Mouse (Mus musculus) neural tube, embryonic 12.5 days (tissue): Measurements from ENCODE around the gene 1700017B05Rik. TPM values are rescaled to one million over a fixed set of nuclear protein-coding genes. Genes with fewer than 3 reads are reported as not detected.
"Not testable (repeated sequence)": the region's sequence is repeated elsewhere in the genome, so short reads cannot be mapped to it uniquely, and the experiment has no call there.

Source experiments
- ATAC-seq: fragments of 200-750 bp; cut with Nextera tagmentation; 2 replicates; pipeline ENCODE4 v1.8.0; 2017; ENCODE audit warnings: low read depth, mild to moderate bottlenecking, moderate TSS enrichment, moderate library complexity; ENCODE audit not compliant: low FRiP score
- H3K27ac ChIP-seq: fragments of 300-500 bp; sonication (generic); 2 replicates; pipeline ENCODE4 v1.5.1; 2016
- H3K27me3 ChIP-seq: fragments of 300-500 bp; sonication (generic); replicated peaks from 2 replicates; pipeline ENCODE4 v1.6.1; 2016; ENCODE audit warnings: mild to moderate bottlenecking
- H3K36me3 ChIP-seq: fragments of 300-500 bp; sonication (generic); 2 replicates; pipeline ENCODE4 v1.6.1; 2016; ENCODE audit warnings: mild to moderate bottlenecking
- H3K4me1 ChIP-seq: fragments of 300-500 bp; sonication (generic); 2 replicates; pipeline ENCODE4 v1.6.1; 2016
- H3K4me2 ChIP-seq: fragments of 300-500 bp; sonication (generic); replicated peaks from 2 replicates; pipeline ENCODE4 v1.6.1; 2016; ENCODE audit warnings: mild to moderate bottlenecking
- H3K4me3 ChIP-seq: fragments of 300-500 bp; sonication (generic); 2 replicates; pipeline ENCODE4 v1.5.1; 2016
- H3K9ac ChIP-seq: fragments of 300-500 bp; sonication (generic); 2 replicates; pipeline ENCODE4 v1.6.1; 2016; ENCODE audit warnings: mild to moderate bottlenecking
- H3K9me3 ChIP-seq: fragments of 300-500 bp; sonication (generic); 2 replicates; pipeline ENCODE4 v1.6.1; 2016; ENCODE audit warnings: mild to moderate bottlenecking
- WGBS: fragments of 180-500 bp; shearing (Covaris S2); methylation state at CpG from one replicate; pipeline ENCODE4 v1.1.7; 2016; 5-methylcytosine and 5-hydroxymethylcytosine counted together
- polyA plus RNA-seq: library from polyadenylated mRNA; unstranded; fragments of >200 nt; fragmentation: Nextera tagmentation; extraction: Ambion mirVana; gene quantifications from 2 replicates; pipeline ENCODE4 v1.2.1, GENCODE M21; 2016

Gene 1700017B05Rik
- 8.8 and 9.1 TPM in 2 replicates for polyA plus RNA-seq

DNA sequence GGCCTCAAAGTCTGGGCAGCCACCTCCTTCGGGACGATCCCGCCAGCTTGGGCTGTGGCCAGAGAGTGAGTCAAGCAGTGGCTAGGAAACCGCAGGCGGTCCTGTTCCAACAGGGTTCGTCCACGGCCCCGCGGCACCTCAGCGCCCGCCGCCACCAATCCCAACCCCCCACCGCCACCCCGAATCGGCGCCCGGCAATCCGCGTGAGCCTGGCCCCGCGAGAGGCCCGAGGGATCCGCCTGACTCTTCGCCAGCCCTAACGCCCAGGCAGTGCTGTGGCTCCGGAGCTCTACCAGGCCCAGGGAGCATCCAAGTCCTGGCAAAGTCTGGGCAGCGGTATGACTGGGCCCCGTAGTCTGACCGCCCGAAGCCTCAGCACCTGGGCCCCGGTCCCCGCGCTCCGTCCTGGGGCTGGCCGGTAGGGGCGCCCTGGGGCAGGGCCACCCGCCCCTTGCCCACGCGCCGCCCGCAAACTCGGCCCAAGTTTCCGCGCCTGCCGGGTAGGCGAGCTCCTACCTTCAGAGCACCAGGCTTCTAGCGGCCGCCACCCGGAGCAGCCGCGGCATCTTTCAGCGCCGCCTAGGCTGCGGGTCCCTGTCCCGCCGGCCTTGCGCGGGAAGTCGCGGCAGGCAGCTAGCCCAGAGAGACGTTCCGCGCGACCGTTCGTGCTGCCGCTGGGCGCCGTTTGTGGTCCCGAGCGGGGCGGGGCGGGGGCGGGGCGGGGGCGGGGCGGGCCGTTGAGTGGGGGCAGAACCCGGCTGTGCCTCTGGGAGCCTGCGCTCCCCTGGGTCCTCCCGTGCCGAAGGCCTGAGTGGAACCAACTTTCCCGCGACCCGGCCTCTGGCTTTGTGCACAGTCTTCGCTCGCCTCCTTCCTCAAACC lies at the start of gene 1700017B05Rik:
TSS of gene 1700017B05Rik (minus strand) at position 700 of the 882 bp plus-strand sequence.
- Histone ChIP-seq H3K9me3 (no peaks in the 10 kb centered on the region), H3K4me1 (peaks cover 19% of the 10 kb centered on the region), H3K9ac (peak within 1 kb of the TSS; percentile 72), H3K36me3 (peaks cover 15% of the 10 kb centered on the region), H3K4me3 (peak within 1 kb of the TSS; percentile 68), H3K27ac (no peak within 1 kb of the TSS), H3K4me2 (peak within 1 kb of the TSS; percentile 98), H3K27me3 (peaks cover 9% of the 10 kb centered on the region)
- ATAC-seq = peak; percentile 78
- WGBS = under 1% methylated on average over 87 of the region's 87 CpGs

DNA sequence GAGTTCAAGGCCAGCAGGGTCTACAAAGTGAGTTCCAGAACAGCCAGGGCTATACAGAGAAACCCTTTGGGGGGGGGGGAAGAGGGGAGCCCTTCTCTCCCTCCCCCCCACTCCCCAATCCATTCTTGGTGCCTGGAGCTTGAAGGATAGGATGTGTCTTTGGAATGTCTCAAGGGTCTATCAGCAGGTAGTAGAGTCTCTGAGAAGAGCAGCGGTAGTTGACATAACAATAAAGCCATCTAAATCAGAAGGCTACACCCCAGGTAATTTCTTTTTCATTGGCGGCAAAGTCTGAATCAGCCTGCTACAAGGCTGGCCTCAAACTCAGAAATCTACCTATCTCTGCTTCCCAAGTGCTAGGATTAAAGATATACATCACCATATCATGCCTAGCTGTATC lies 48.5 kb upstream of the 1700017B05Rik start:
- Histone ChIP-seq H3K36me3 (no peaks in the 10 kb centered on the region), H3K9me3 (no peaks in the 10 kb centered on the region), H3K27ac (no peak overlapping the region), H3K4me3 (no peak overlapping the region), H3K9ac (no peak overlapping the region), H3K4me2 (no peak overlapping the region), H3K27me3 (no peaks in the 10 kb centered on the region), H3K4me1 (no peaks in the 10 kb centered on the region)
- ATAC-seq = no peak
- WGBS = 87% methylated on average over 2 of the region's 2 CpGs

DNA sequence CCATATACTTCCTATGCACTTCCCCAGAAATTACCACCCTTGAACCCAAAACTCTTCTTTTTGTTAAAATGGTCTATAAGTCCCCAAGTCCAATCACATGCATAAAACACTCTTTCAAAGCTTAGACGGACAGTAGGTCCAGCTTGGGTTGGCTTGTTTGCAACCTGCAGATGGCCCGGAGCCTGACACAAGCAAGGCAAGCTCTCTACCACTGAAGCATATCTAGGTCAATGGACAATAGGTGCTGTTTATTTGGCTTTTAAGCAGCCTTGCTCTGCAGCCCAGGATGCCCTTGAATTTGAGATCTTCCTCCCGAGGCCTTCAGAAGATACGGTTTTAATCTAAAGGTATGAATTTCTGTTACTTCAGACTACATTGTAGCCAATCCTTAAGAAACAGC lies 46.9 kb upstream of the 1700017B05Rik start:
- 90% methylated on average over 4 of the region's 4 CpGs for WGBS
- ATAC-seq = no peak
- no peak overlapping the region for H3K4me3 ChIP-seq

DNA sequence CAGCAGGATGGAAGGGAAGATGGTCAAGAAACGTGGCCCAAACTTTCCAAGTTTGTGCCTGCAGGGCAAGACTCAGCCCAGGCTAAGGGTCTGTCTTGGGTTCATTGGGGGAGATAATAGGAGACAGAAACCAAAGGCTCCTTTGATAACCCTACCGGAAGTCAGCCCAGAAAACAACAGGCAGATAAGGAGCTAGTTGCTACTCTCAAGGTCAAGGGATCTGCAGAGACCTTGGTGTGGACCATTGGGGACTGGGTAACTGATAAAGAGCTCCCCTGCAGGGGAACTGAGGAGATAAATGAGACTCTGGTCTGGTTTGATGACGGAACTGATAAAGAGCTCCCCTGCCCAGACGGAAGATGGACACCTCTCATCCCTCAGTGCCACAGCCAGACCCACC lies 45.0 kb upstream of the 1700017B05Rik start:
- Histone ChIP-seq H3K9me3 (0 out of 2 replicates have a peak, but pooled peaks cover 4% of the 10 kb centered on the region), H3K9ac (no peak overlapping the region), H3K4me3 (no peak overlapping the region), H3K4me2 (no peak overlapping the region), H3K36me3 (no peaks in the 10 kb centered on the region), H3K27me3 (no peaks in the 10 kb centered on the region), H3K27ac (no peak overlapping the region), H3K4me1 (no peaks in the 10 kb centered on the region)
- 87% methylated on average over 4 of the region's 4 CpGs for WGBS
- ATAC-seq = no peak

More for the DNA sequence above, 46.9 kb upstream of the 1700017B05Rik start:
- H3K27me3 ChIP-seq = no peaks in the 10 kb centered on the region
- no peak overlapping the region for H3K9ac ChIP-seq
- no peak overlapping the region for H3K27ac ChIP-seq
- no peaks in the 10 kb centered on the region for H3K4me1 ChIP-seq
- no peak overlapping the region for H3K4me2 ChIP-seq
- no peaks in the 10 kb centered on the region for H3K36me3 ChIP-seq
- H3K9me3 ChIP-seq = 0 out of 2 replicates have a peak, but pooled peaks cover 4% of the 10 kb centered on the region

DNA sequence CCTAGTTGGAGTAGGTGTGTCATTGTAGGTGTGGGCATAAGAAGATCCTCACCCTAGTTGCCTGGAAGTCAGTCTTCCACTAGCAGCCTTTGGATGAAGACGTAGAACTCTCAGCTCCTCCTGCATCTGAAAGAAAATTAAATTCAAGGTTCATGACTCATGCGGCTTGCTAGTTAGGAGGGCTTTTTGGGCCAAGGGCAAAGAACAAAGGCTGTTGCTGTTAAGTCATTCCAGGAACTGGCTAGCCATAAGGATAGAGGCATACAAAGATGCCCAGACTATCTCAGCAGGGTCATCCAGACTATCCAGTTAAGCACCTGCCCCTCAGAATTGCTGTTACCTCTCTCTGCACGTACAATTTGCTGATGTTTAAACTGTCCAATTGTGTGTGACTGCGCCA lies 42.3 kb upstream of the 1700017B05Rik start:
- H3K4me3 ChIP-seq, H3K9me3 ChIP-seq, H3K4me1 ChIP-seq, H3K9ac ChIP-seq, H3K36me3 ChIP-seq, H3K27me3 ChIP-seq, H3K4me2 ChIP-seq, ATAC-seq, H3K27ac ChIP-seq: not testable (repeated sequence)
- 87% methylated on average over 4 of the region's 4 CpGs for WGBS

DNA sequence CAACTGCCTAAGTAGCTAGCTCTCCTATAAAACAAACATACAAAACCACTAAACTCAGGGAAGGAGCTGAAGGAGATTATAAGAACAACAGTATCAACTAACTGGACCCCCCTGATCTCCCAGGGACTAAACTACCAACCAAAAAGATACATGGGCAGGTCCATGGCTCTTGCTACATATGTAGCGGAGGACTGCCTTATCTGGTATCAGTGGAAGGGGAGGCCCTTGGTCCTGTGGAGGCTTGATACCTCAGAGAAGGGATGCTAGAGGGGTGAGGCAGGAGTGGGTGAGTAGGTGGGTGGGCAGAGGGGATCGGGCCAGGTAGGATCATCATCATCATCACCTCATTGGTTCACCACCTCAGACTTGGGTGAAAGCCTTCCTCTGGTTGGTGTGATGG lies 41.8 kb upstream of the 1700017B05Rik start:
- H3K4me1 ChIP-seq = 0 out of 2 replicates have a peak, but pooled peaks cover 2% of the 10 kb centered on the region
- no peak for ATAC-seq

DNA sequence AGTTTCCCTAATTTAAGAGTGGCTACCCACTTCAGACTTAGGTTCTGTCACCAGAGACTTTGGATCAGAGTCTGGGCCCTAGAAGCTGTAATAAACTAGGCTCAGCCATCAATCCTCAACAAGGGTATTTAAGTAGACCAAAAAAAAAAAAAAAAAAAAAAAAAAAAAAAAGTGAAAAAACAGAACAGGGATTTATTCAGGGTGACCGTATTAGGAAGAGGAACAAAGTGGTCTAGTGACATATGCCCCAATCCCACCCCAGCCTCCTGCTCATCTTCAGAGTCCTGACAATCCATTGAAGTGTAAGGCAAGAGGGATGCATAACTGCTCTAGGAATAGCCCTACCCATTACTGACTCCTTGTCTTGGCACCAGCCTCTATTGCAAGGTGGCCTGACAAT lies 40.9 kb upstream of the 1700017B05Rik start:
- Histone ChIP-seq H3K9me3 (0 out of 2 replicates have a peak, but pooled peaks cover 4% of the 10 kb centered on the region), H3K4me1 (0 out of 2 replicates have a peak, but pooled peaks cover 4% of the 10 kb centered on the region), H3K4me3 (no peak overlapping the region), H3K9ac (no peak overlapping the region), H3K4me2 (no peak overlapping the region), H3K27me3 (no peaks in the 10 kb centered on the region), H3K36me3 (no peaks in the 10 kb centered on the region), H3K27ac (no peak overlapping the region)
- no peak for ATAC-seq
- WGBS = 88% methylated on average over 1 of the region's 1 CpGs

More for the DNA sequence above, 41.8 kb upstream of the 1700017B05Rik start:
- no peaks in the 10 kb centered on the region for H3K36me3 ChIP-seq
- H3K9ac ChIP-seq = no peak overlapping the region
- no peaks in the 10 kb centered on the region for H3K27me3 ChIP-seq
- H3K9me3 ChIP-seq = 0 out of 2 replicates have a peak, but pooled peaks cover 4% of the 10 kb centered on the region
- H3K27ac ChIP-seq = no peak overlapping the region
- WGBS = 95% methylated on average over 2 of the region's 2 CpGs
- H3K4me2 ChIP-seq = no peak overlapping the region
- no peak overlapping the region for H3K4me3 ChIP-seq

DNA sequence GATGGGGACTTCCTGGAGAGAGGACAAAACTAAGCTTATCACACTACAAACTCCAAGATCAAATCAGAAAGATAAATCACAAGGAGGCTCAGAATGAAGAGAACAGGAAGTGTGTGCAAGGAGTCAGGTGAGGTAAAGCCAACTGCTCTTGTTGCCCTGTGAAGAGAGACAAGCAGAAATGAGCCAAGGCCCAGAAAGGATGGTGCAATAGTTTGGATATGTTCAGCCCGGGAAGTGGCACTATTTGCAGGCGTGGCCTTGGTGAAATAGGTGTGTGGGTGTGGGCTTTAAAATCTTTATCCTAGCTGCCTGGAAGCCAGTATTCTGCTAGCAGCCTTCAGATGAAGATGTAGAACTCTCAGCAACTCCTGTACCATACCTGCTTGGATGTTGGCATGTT lies 38.4 kb upstream of the 1700017B05Rik start:
- 0 out of 2 replicates have a peak, but pooled peaks cover 4% of the 10 kb centered on the region for H3K9me3 ChIP-seq
- 0 out of 2 replicates have a peak, but pooled peaks cover 4% of the 10 kb centered on the region for H3K4me1 ChIP-seq
- H3K27ac ChIP-seq = no peak overlapping the region
- no peak for ATAC-seq
- H3K36me3 ChIP-seq = no peaks in the 10 kb centered on the region
- H3K9ac ChIP-seq = no peak overlapping the region
- H3K4me3 ChIP-seq = no peak overlapping the region
- WGBS = 90% methylated on average over 2 of the region's 2 CpGs
- H3K4me2 ChIP-seq = no peak overlapping the region
- no peaks in the 10 kb centered on the region for H3K27me3 ChIP-seq

DNA sequence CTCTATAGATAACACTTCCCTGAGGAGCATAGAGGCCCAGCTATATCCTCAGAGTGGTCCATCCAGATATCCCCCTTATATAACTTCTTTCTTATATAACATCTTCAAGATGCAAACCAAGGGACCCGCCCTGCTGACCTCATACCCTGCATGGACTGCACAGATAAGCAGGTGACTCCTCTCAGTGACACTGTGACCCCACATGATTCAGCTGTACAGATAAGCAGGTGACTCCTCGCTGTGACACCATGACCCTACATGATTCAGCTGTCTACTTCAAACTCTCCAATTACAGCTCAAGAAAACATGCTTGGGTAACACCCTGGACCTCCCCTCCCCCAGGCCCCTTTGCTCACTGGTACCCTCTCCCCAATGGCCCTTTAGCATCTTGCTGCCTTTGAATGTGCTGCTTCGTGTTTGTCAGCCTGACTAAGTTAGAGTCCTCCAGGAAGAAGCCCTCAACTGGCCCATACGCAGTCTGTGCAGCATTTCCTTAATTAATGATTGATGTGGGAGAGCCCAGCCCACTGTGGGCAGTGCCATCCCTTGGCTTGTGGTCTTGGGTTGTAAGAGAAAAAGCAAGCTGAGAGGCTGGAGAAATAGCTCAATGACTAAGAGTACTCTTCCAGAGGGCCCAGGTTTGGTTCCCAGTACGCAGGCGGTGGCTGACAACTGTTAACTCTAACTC lies 37.5 kb upstream of the 1700017B05Rik start:
- 83% methylated on average over 6 of the region's 6 CpGs for WGBS

DNA sequence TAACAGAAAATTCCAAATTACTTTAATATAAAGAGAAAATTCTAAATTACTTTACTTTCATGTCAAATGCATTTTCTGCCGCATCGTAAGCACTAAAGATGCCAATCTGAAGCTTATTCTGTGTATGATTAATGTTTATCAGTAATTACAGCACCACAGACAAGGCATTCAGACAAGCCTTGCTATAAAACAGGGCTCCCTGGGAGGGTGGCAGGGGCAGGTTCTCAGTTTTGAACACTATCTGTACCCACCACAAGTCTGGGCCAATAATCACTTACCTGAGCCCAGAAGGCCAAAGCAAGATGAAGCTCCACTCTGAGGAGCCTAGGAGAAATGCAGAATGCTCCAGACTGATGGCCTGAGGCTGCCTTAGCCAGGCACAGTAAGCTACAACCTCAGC lies 35.5 kb upstream of the 1700017B05Rik start:
- ATAC-seq = no peak
- Histone ChIP-seq H3K4me2 (no peak overlapping the region), H3K9me3 (no peaks in the 10 kb centered on the region), H3K27ac (no peak overlapping the region), H3K4me3 (no peak overlapping the region), H3K4me1 (0 out of 2 replicates have a peak, but pooled peaks cover 4% of the 10 kb centered on the region), H3K36me3 (no peaks in the 10 kb centered on the region), H3K27me3 (no peaks in the 10 kb centered on the region), H3K9ac (no peak overlapping the region)
- WGBS = 91% methylated on average over 2 of the region's 2 CpGs

More for the DNA sequence above, 37.5 kb upstream of the 1700017B05Rik start:
- H3K4me2 ChIP-seq = no peak overlapping the region
- H3K4me3 ChIP-seq = no peak overlapping the region
- no peak overlapping the region for H3K9ac ChIP-seq
- no peaks in the 10 kb centered on the region for H3K27me3 ChIP-seq
- H3K27ac ChIP-seq = no peak overlapping the region
- ATAC-seq = no peak
- H3K9me3 ChIP-seq = 0 out of 2 replicates have a peak, but pooled peaks cover under 1% of the 10 kb centered on the region
- no peaks in the 10 kb centered on the region for H3K36me3 ChIP-seq
- 0 out of 2 replicates have a peak, but pooled peaks cover 4% of the 10 kb centered on the region for H3K4me1 ChIP-seq

DNA sequence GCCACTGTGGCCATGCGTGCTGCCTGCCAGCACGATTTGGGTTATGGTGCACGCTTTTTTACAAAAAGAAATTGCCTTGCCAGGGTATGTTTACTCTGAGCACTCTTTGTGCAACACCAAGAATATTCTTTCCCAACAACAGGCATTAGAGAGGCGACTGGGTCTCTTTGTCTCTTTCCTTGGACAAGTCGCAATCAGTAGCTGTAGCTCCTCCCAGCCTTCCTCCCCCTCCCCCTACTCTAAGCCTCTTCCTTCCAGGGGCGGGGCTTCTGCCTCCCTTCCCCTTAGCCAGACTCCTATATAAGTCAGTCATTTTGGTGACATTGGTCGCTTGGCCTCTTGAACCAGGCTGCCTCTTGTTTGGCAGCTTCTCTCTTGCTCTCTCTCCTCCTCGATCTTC lies 33.9 kb upstream of the 1700017B05Rik start:
- no peak for ATAC-seq
- WGBS = 70% methylated on average over 8 of the region's 8 CpGs
- Histone ChIP-seq H3K36me3 (no peaks in the 10 kb centered on the region), H3K27me3 (no peaks in the 10 kb centered on the region), H3K27ac (no peak overlapping the region), H3K9ac (no peak overlapping the region), H3K4me2 (no peak overlapping the region), H3K4me3 (no peak overlapping the region), H3K4me1 (0 out of 2 replicates have a peak, but pooled peaks cover 4% of the 10 kb centered on the region), H3K9me3 (no peaks in the 10 kb centered on the region)

DNA sequence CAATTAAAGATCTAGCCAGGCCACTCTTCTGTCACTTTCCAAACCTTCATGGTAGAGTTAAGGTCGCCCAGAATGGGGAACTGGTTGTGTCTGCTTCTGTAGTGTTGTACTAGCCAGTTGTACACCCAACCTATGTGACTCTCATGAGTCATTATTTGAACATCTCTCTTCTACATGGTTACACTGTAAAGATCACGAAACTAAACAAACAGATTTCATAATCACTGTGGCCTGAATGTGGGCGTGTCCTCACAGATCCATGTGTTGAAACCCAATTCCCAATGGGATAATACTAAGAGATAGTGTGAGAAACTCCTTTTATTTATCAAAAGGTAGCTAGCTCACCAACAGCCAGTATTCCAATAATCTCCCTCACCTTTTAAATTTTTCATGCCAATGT lies 33.3 kb upstream of the 1700017B05Rik start:
- WGBS = 86% methylated on average over 3 of the region's 3 CpGs
- Histone ChIP-seq H3K4me3 (no peak overlapping the region), H3K27ac (no peak overlapping the region), H3K36me3 (no peaks in the 10 kb centered on the region), H3K27me3 (no peaks in the 10 kb centered on the region), H3K4me1 (0 out of 2 replicates have a peak, but pooled peaks cover 4% of the 10 kb centered on the region), H3K4me2 (no peak overlapping the region), H3K9ac (no peak overlapping the region), H3K9me3 (no peaks in the 10 kb centered on the region)
- ATAC-seq = no peak
